In genomic region chr11:72436756-72437650, GRCm38 (mm10) we compare ENCODE assay signal across 16 mouse cellular contexts. TPM values are rescaled to one million over a fixed set of nuclear protein-coding genes. Genes with fewer than 3 reads are reported as not detected.
A peak's percentile ranks its signal among the peaks of the same experiment; 100 is the strongest.
DNase-seq lines count a peak whose midpoint lies in the region; ATAC-seq and TF ChIP-seq lines count a peak whose summit lies in the region.
"Had no signal": no experiment of that assay in that cellular context is flagged by ENCODE, and none has a peak within 500 bp of the region (broad histone marks: within the 10 kb centered on the region; RNA-seq: fewer than 3 reads in every experiment).

No protein-coding gene starts in this region.

- no peak overlapping the region for H3K4me3 ChIP-seq in hindbrain, embryonic 10.5 days
- no peak overlapping the region for H3K4me3 ChIP-seq in hindbrain, embryonic 16.5 days (ENCODE audit: low read length)
- no peak overlapping the region for H3K4me3 ChIP-seq in intestine, postnatal 0 days (ENCODE audit: low read depth, low read length)
- H3K4me3 ChIP-seq: heart, adult 2 months; liver, embryonic 12.5 days had no signal

- peak overlapping the region; percentile 18; the same call in 1 of the 2 replicates for H3K27ac ChIP-seq in hindbrain, embryonic 10.5 days
- H3K27ac ChIP-seq in hindbrain, embryonic 16.5 days (ENCODE audit: low read depth, low read length) = no peak overlapping the region
- no peak overlapping the region for H3K27ac ChIP-seq in intestine, postnatal 0 days (ENCODE audit: low read depth, low read length)
- H3K27ac ChIP-seq: heart, adult 2 months; liver, embryonic 12.5 days had no signal

- TF ChIP-seq CTCF in intestine, postnatal 0 days (IDR thresholded peaks at IDR 0.05; ENCODE audit: low read depth) = no peak

- WGBS in hindbrain, embryonic 10.5 days = 83% methylated on average over 16 of the region's 16 CpGs
- 77% methylated on average over 16 of the region's 16 CpGs for whole genome bisulfite sequencing in hindbrain, embryonic 16.5 days
- WGBS in intestine, postnatal 0 days = 89% methylated on average over 16 of the region's 16 CpGs

- H3K27me3 ChIP-seq in hindbrain, embryonic 10.5 days (ENCODE audit: insufficient read depth, poor library complexity, severe bottlenecking) = no peaks in the 10 kb centered on the region
- H3K27me3 ChIP-seq in hindbrain, embryonic 16.5 days (replicated peaks; ENCODE audit: control insufficient read depth, insufficient read depth, low read length) = no peaks in the 10 kb centered on the region; the same call in 1 of the 2 replicates
- no peaks in the 10 kb centered on the region for H3K27me3 ChIP-seq in intestine, postnatal 0 days (replicated peaks; ENCODE audit: control insufficient read depth, insufficient read depth, low read length)

- no peak for ATAC-seq in hindbrain, embryonic 16.5 days
- ATAC-seq in intestine, postnatal 0 days = no peak
- ATAC-seq: liver, embryonic 12.5 days had no signal

- peak; percentile 81 for DNase-seq in adrenal gland, adult 2 months
- no peak for DNase-seq in adrenal gland, adult 18-20 months (ENCODE audit: low spot score in 2 of 2)
- DNase-seq in hindbrain, embryonic 10.5 days (ENCODE audit: low spot score) = no peak
- DNase-seq in layer of hippocampus, adult 9-11 months = peak; percentile 70
- DNase-seq in layer of hippocampus, postnatal 36 days = no peak
- no peak for DNase-seq in lung, postnatal 25 days (ENCODE audit: low spot score)
- DNase-seq: thymus, postnatal 14 days had no signal

- H3K9me3 ChIP-seq in hindbrain, embryonic 10.5 days = no peaks in the 10 kb centered on the region
- no peaks in the 10 kb centered on the region for H3K9me3 ChIP-seq in hindbrain, embryonic 16.5 days (ENCODE audit: control insufficient read depth, low read length)
- H3K9me3 ChIP-seq in intestine, postnatal 0 days (ENCODE audit: control insufficient read depth) = no peaks in the 10 kb centered on the region
- H3K9me3 ChIP-seq: liver, embryonic 12.5 days had no signal

- H3K36me3 ChIP-seq in hindbrain, embryonic 10.5 days = 0 out of 2 replicates have a peak, but pooled peaks cover under 1% of the 10 kb centered on the region
- H3K36me3 ChIP-seq in hindbrain, embryonic 16.5 days (ENCODE audit: control insufficient read depth, insufficient read depth, low read length) = no peaks in the 10 kb centered on the region
- H3K36me3 ChIP-seq in intestine, postnatal 0 days (ENCODE audit: control insufficient read depth, insufficient read depth) = no peaks in the 10 kb centered on the region
- H3K36me3 ChIP-seq: liver, embryonic 12.5 days had no signal

- no peak overlapping the region for H3K4me2 ChIP-seq in hindbrain, embryonic 16.5 days (ENCODE audit: low read length)
- H3K4me2 ChIP-seq in intestine, postnatal 0 days (replicated peaks; ENCODE audit: low read depth) = peak overlapping the region; percentile 66
- H3K4me2 ChIP-seq: liver, embryonic 12.5 days had no signal

- H3K9ac ChIP-seq in hindbrain, embryonic 16.5 days (ENCODE audit: low read depth, low read length) = no peak overlapping the region
- H3K9ac ChIP-seq in intestine, postnatal 0 days (ENCODE audit: low read depth, low read length) = no peak overlapping the region
- H3K9ac ChIP-seq: liver, embryonic 12.5 days had no signal

- H3K4me1 ChIP-seq in hindbrain, embryonic 10.5 days (replicated peaks) = peaks cover 15% of the 10 kb centered on the region
- peaks cover 3% of the 10 kb centered on the region for H3K4me1 ChIP-seq in hindbrain, embryonic 16.5 days (ENCODE audit: control insufficient read depth, insufficient read depth, low read depth, low read length)
- peaks cover 12% of the 10 kb centered on the region; the same call in 1 of the 2 replicates for H3K4me1 ChIP-seq in intestine, postnatal 0 days (replicated peaks; ENCODE audit: control insufficient read depth, insufficient read depth, low read length)

RNA-seq across cellular contexts. Expression of gene Ggt6, which starts 1.7 kb away (rescaled TPM):
- total RNA-seq in adrenal gland, adult 2 months (2021) = 1 to 10 TPM in 1 of 2 experiments, under 1 TPM in 1; 0.83 to 4.7 TPM
- polyA plus RNA-seq in adrenal gland, adult 2 months (2012; rRNA removed) = 8.5 and 13.4 TPM in 2 replicates
- total RNA-seq in adrenal gland, adult 18-20 months (2021) = 1 to 10 TPM in 1 of 2 experiments, under 1 TPM in 1; 0.80 to 3.4 TPM
- not detected in 2 replicates for polyA plus RNA-seq in hindbrain, embryonic 10.5 days (2016; fragmentation: Nextera tagmentation; extraction: Ambion mirVana)
- not detected in 2 replicates for polyA plus RNA-seq in hindbrain, embryonic 16.5 days (2015; fragmentation: Nextera tagmentation; extraction: Ambion mirVana)
- not detected for total RNA-seq in layer of hippocampus, postnatal 36 days (2021)
- 8.1 and 8.6 TPM in 2 replicates for polyA plus RNA-seq in intestine, postnatal 0 days (2015; fragmentation: Nextera tagmentation; extraction: Ambion mirVana)
- total RNA-seq: heart, adult 2 months; heart, postnatal 36 days; megakaryocyte-erythroid progenitor cell, adult 5-6 weeks; monocyte, adult 5-6 weeks had no signal
- polyA plus RNA-seq: liver, embryonic 12.5 days; lung, embryonic 16.5 days; neural tube, embryonic 14.5 days had no signal

RNA-seq across cellular contexts. Expression of gene Mybbp1a, which starts 4.2 kb away (rescaled TPM):
- 10 to 100 TPM; 68.0 to 86.1 TPM for total RNA-seq in adrenal gland, adult 2 months (2021)
- 31.6 and 37.9 TPM in 2 replicates for polyA plus RNA-seq in adrenal gland, adult 2 months (2012; rRNA removed)
- total RNA-seq in adrenal gland, adult 18-20 months (2021) = 10 to 100 TPM; 75.1 to 86.3 TPM
- 148 and 215 TPM in 2 replicates for polyA plus RNA-seq in hindbrain, embryonic 10.5 days (2016; fragmentation: Nextera tagmentation; extraction: Ambion mirVana)
- 54.2 and 63.0 TPM in 2 replicates for polyA plus RNA-seq in hindbrain, embryonic 16.5 days (2015; fragmentation: Nextera tagmentation; extraction: Ambion mirVana)
- total RNA-seq in layer of hippocampus, postnatal 36 days (2021) = 10 to 100 TPM; 51.3 to 52.2 TPM
- polyA plus RNA-seq in intestine, postnatal 0 days (2015; fragmentation: Nextera tagmentation; extraction: Ambion mirVana) = 37.3 and 40.7 TPM in 2 replicates

RNA-seq across cellular contexts. Expression of gene Smtnl2, which starts 25.5 kb away (rescaled TPM):
- total RNA-seq in adrenal gland, adult 2 months (2021) = 1 to 10 TPM; 2.4 to 2.5 TPM
- 4.4 and 5.6 TPM in 2 replicates for polyA plus RNA-seq in adrenal gland, adult 2 months (2012; rRNA removed)
- 1 to 10 TPM; 1.3 to 2.6 TPM for total RNA-seq in adrenal gland, adult 18-20 months (2021)
- 10.7 and 22.8 TPM in 2 replicates for polyA plus RNA-seq in hindbrain, embryonic 10.5 days (2016; fragmentation: Nextera tagmentation; extraction: Ambion mirVana)
- 12.3 and 12.4 TPM in 2 replicates for polyA plus RNA-seq in hindbrain, embryonic 16.5 days (2015; fragmentation: Nextera tagmentation; extraction: Ambion mirVana)
- 1 to 10 TPM; 1.5 to 2.7 TPM for total RNA-seq in layer of hippocampus, postnatal 36 days (2021)
- polyA plus RNA-seq in intestine, postnatal 0 days (2015; fragmentation: Nextera tagmentation; extraction: Ambion mirVana) = 7.8 and 8.1 TPM in 2 replicates
- total RNA-seq: monocyte, adult 5-6 weeks had no signal

RNA-seq across cellular contexts. Expression of gene Spns2, which starts 52.7 kb away (rescaled TPM):
- 1 to 10 TPM; 2.0 to 4.2 TPM for total RNA-seq in adrenal gland, adult 2 months (2021)
- polyA plus RNA-seq in adrenal gland, adult 2 months (2012; rRNA removed) = 5.2 and 7.6 TPM in 2 replicates
- total RNA-seq in adrenal gland, adult 18-20 months (2021) = 1 to 10 TPM; 2.7 to 3.7 TPM
- polyA plus RNA-seq in hindbrain, embryonic 10.5 days (2016; fragmentation: Nextera tagmentation; extraction: Ambion mirVana) = 4.0 and 5.5 TPM in 2 replicates
- polyA plus RNA-seq in hindbrain, embryonic 16.5 days (2015; fragmentation: Nextera tagmentation; extraction: Ambion mirVana) = 6.0 and 8.2 TPM in 2 replicates
- 100 to 1,000 TPM in 1 of 2 experiments, 10 to 100 TPM in 1; 91.4 to 129 TPM for total RNA-seq in layer of hippocampus, postnatal 36 days (2021)
- 19.8 and 20.5 TPM in 2 replicates for polyA plus RNA-seq in intestine, postnatal 0 days (2015; fragmentation: Nextera tagmentation; extraction: Ambion mirVana)

Comparison
In these comparisons a context has a peak if more than half of its experiments do, and no peak if none do; other contexts are left out.
1. DNase-seq: peak in adrenal gland, adult 2 months (single experiment) and layer of hippocampus, adult 9-11 months (single experiment); none in adrenal gland, adult 18-20 months (0 of 2), hindbrain, embryonic 10.5 days (single experiment), layer of hippocampus, postnatal 36 days (0 of 2) and lung, postnatal 25 days (single experiment).